Mouse (Mus musculus) common myeloid progenitor, adult 5-6 weeks (primary cell): ENCODE measurements around the gene Kdm1b. TPM values are rescaled to one million over a fixed set of nuclear protein-coding genes. Genes with fewer than 3 reads are reported as not detected.
A peak's percentile ranks its signal among the peaks of the same experiment; 100 is the strongest.

Source experiments
- ATAC-seq: replicated peaks from 2 replicates; pipeline ENCODE4 v1.8.0; 2016; ENCODE audit warnings: low read depth, mild to moderate bottlenecking, moderate TSS enrichment, inconsistent platforms; ENCODE audit not compliant: poor library complexity, severe bottlenecking
- total RNA-seq: library from RNA; stranded (forward); fragments of 200-1000, 187-1606 nt; gene quantifications from 2 replicates; pipeline ENCODE4 v1.2.3, GENCODE M21; 2017

The Kdm1b gene
- total RNA-seq, result 12.6 and 13.5 TPM in 2 replicates

- ATAC-seq, result peak; percentile 89
Observed at GRCm38 (mm10) chr13:47043030-47043680, at the start of gene Kdm1b. Gene Kdm1b, plus strand, starts transcription at chr13:47043499.

- no peak for ATAC-seq
Observed at GRCm38 (mm10) chr13:46997355-46997754, 45.9 kb upstream of the Kdm1b start.

GRCm38 (mm10) chr13:46999498-46999897, 43.8 kb upstream of the Kdm1b start:
- ATAC-seq, result no peak

- 0 out of 2 replicates have a peak, but pooled peaks have one; percentile 39 for ATAC-seq
Observed at GRCm38 (mm10) chr13:47001590-47001989, 41.7 kb upstream of the Kdm1b start.

- no peak for ATAC-seq
Observed at GRCm38 (mm10) chr13:47013740-47014139, 29.6 kb upstream of the Kdm1b start.

- ATAC-seq, result peak; percentile 87
Observed at GRCm38 (mm10) chr13:47014334-47015194, 28.7 kb upstream of the Kdm1b start, which contains the start of gene Nhlrc1. Gene Nhlrc1, minus strand, starts transcription at chr13:47014850.

- no peak for ATAC-seq
Observed at GRCm38 (mm10) chr13:47015195-47015501, 28.2 kb upstream of the Kdm1b start.

- peak; percentile 72 for ATAC-seq
Observed at GRCm38 (mm10) chr13:47017259-47017658, 26.0 kb upstream of the Kdm1b start.

- ATAC-seq, result no peak
Observed at GRCm38 (mm10) chr13:47019774-47020173, 23.5 kb upstream of the Kdm1b start.

GRCm38 (mm10) chr13:47020798-47021197, 22.5 kb upstream of the Kdm1b start:
- ATAC-seq, result no peak

- ATAC-seq, result no peak
Observed at GRCm38 (mm10) chr13:47030376-47031107, 12.8 kb upstream of the Kdm1b start.

- ATAC-seq, result no peak
Observed at GRCm38 (mm10) chr13:47033602-47034001, 9.7 kb upstream of the Kdm1b start.

GRCm38 (mm10) chr13:47037946-47038345, 5.4 kb upstream of the Kdm1b start:
- no peak for ATAC-seq

GRCm38 (mm10) chr13:47040061-47040460, 3.2 kb upstream of the Kdm1b start:
- no peak for ATAC-seq

GRCm38 (mm10) chr13:47042024-47042633, 1.2 kb upstream of the Kdm1b start:
- ATAC-seq, result no peak

- no peak; the same call in 1 of the 2 replicates for ATAC-seq
Observed at GRCm38 (mm10) chr13:47043833-47044616, 726 bp downstream of the Kdm1b start.

- no peak for ATAC-seq
Observed at GRCm38 (mm10) chr13:47044617-47044947, 1.3 kb downstream of the Kdm1b start, which contains the start of gene Tpmt. Gene Tpmt, minus strand, starts transcription at chr13:47044737.

GRCm38 (mm10) chr13:47047996-47048395, 4.7 kb downstream of the Kdm1b start:
- no peak for ATAC-seq

GRCm38 (mm10) chr13:47050009-47050408, 6.7 kb downstream of the Kdm1b start:
- ATAC-seq, result no peak

- no peak for ATAC-seq
Observed at GRCm38 (mm10) chr13:47053971-47054370, 10.7 kb downstream of the Kdm1b start.
